Mouse (Mus musculus) midbrain, embryonic 12.5 days (tissue): ENCODE measurements around the gene Fras1. TPM values are rescaled to one million over a fixed set of nuclear protein-coding genes. Genes with fewer than 3 reads are reported as not detected.
A peak's percentile ranks its signal among the peaks of the same experiment; 100 is the strongest.

Source experiments
- ATAC-seq: fragments of 200-750 bp; cut with Nextera tagmentation; 2 replicates; pipeline ENCODE4 v1.8.0; 2017; ENCODE audit warnings: low read depth, moderate TSS enrichment, moderate library complexity; ENCODE audit not compliant: low FRiP score
- H3K27ac ChIP-seq: fragments of 300-500 bp; sonication (generic); replicated peaks from 2 replicates; pipeline ENCODE4 v1.5.1; 2016; ENCODE audit warnings: mild to moderate bottlenecking
- H3K27me3 ChIP-seq: fragments of 300-500 bp; sonication (generic); 2 replicates; pipeline ENCODE4 v1.6.1; 2016; ENCODE audit warnings: mild to moderate bottlenecking
- H3K36me3 ChIP-seq: fragments of 300-500 bp; sonication (generic); 2 replicates; pipeline ENCODE4 v1.6.1; 2016
- H3K4me1 ChIP-seq: fragments of 300-500 bp; sonication (generic); 2 replicates; pipeline ENCODE4 v1.6.1; 2016
- H3K4me2 ChIP-seq: fragments of 300-500 bp; sonication (generic); replicated peaks from 2 replicates; pipeline ENCODE4 v1.6.1; 2016; ENCODE audit warnings: mild to moderate bottlenecking, moderate library complexity
- H3K4me3 ChIP-seq: fragments of 300-500 bp; sonication (generic); 2 replicates; pipeline ENCODE4 v1.5.1; 2016; ENCODE audit warnings: mild to moderate bottlenecking
- H3K9ac ChIP-seq: fragments of 300-500 bp; sonication (generic); replicated peaks from 2 replicates; pipeline ENCODE4 v1.6.1; 2016; ENCODE audit warnings: mild to moderate bottlenecking, moderate library complexity
- H3K9me3 ChIP-seq: fragments of 300-500 bp; sonication (generic); 2 replicates; pipeline ENCODE4 v1.6.1; 2016; ENCODE audit warnings: mild to moderate bottlenecking
- WGBS: fragments of 180-500 bp; shearing (Covaris S2); methylation state at CpG from one replicate; pipeline ENCODE4 v1.1.7; 2016; 5-methylcytosine and 5-hydroxymethylcytosine counted together
- polyA plus RNA-seq: library from polyadenylated mRNA; unstranded; fragments of >200 nt; fragmentation: Nextera tagmentation; extraction: Ambion mirVana; gene quantifications from 2 replicates; pipeline ENCODE4 v1.2.1, GENCODE M21; 2016

The Fras1 gene
- polyA plus RNA-seq, 1 experiment from 2014 or later: 7.1 TPM

DNA sequence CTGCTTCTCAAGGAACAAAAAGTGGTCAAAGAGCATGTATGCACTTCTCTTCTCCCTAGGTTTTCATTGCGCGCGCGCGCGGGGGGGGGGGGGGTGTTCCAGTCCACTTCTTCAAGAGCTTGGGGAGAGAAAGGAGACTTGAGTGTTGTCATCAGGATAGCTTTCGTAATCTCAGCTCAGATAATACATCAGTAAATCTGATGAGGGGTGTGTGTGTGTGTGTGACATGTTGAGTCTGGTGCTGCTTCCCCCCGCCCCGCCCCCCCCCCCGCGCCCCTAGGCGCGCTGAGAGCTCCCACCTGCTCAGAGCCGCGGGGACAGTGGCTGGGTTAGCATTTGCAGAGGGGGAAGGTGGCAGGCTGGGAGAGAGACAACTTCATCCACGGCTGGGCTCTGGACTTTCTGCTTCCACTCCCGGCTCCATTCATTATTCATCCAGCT lies 1.7 kb downstream of the Fras1 start:
- no peaks in the 10 kb centered on the region for H3K9me3 ChIP-seq
- H3K4me3 ChIP-seq: peak overlapping the region; percentile 64
- peaks cover 30% of the 10 kb centered on the region for H3K27me3 ChIP-seq
- 2% methylated on average over 11 of the region's 17 CpGs for WGBS
- no peaks in the 10 kb centered on the region for H3K36me3 ChIP-seq
- ATAC-seq: peak; percentile 24
- peak overlapping the region; percentile 70 for H3K9ac ChIP-seq
- no peak overlapping the region for H3K27ac ChIP-seq
- peaks cover 13% of the 10 kb centered on the region for H3K4me1 ChIP-seq
- peak overlapping the region; percentile 95 for H3K4me2 ChIP-seq

DNA sequence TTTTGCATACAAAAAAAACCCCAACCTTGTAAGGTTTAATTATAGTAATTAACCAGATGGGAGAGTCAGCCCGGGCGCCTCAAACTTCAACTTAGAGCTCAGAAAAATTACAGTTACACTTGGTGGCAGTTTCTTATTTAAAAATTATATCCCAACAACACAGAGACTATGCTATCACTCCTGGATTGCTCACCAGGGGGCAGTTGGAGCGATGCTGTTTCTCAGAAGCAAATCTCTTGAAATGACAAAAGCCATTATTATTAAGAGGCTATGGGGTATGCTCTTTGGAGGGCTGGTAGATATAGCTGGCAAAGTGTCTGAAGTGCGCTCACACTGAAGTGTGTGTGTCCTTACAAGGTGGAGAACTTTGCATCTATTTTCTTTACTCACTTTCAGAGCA lies 2.5 kb downstream of the Fras1 start:
- Histone ChIP-seq H3K36me3 (no peaks in the 10 kb centered on the region), H3K4me2 (peak overlapping the region; percentile 95), H3K4me3 (no peak overlapping the region), H3K27ac (no peak overlapping the region), H3K9ac (no peak overlapping the region), H3K27me3 (peaks cover 26% of the 10 kb centered on the region), H3K9me3 (no peaks in the 10 kb centered on the region), H3K4me1 (peaks cover 13% of the 10 kb centered on the region)
- ATAC-seq: no peak
- 57% methylated on average over 4 of the region's 4 CpGs for WGBS

DNA sequence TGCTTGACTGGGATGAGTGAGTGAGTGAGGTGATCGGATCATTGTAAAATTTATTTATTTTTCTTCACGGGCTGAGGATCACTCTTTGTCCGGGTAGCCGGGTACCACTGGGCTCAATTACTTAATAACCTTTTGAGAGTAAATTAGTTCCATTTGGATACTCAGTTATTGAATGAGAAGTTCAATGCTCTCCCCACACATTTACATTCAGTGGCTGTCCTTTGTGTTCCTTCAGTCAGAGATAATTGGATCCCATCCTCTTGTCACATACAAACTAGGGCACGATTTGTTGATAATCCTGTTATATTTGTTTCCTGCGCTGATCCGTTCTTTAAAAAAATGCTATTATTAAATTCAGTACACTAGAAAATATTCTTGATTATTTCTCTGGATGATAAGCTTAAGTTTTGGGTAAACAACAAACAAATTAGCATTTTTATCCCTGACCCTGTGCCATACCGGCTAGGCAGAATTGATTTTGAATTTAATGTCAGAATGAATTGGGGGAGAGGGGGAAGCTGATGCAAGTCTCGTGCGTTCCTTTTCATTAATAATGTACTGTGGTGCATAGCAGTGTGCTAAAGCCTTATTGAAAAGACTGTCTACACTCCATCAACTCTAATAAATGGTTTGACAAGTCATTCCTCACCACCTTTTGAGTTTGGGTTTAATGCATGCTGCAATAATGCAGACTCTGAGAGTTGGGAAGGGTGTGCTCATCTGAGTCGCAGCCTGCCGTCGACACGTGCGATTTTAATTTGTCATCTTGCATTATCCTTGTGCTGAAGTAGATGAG lies 12.6 kb downstream of the Fras1 start:
- Histone ChIP-seq H3K36me3 (no peaks in the 10 kb centered on the region), H3K27ac (no peak overlapping the region), H3K27me3 (no peaks in the 10 kb centered on the region), H3K4me2 (no peak overlapping the region), H3K4me1 (peaks cover 11% of the 10 kb centered on the region; the same call in 1 of the 2 replicates), H3K4me3 (no peak overlapping the region), H3K9me3 (no peaks in the 10 kb centered on the region), H3K9ac (no peak overlapping the region)
- whole genome bisulfite sequencing: 40% methylated on average over 15 of the region's 15 CpGs
- ATAC-seq: peak; percentile 34; the same call in 1 of the 2 replicates

DNA sequence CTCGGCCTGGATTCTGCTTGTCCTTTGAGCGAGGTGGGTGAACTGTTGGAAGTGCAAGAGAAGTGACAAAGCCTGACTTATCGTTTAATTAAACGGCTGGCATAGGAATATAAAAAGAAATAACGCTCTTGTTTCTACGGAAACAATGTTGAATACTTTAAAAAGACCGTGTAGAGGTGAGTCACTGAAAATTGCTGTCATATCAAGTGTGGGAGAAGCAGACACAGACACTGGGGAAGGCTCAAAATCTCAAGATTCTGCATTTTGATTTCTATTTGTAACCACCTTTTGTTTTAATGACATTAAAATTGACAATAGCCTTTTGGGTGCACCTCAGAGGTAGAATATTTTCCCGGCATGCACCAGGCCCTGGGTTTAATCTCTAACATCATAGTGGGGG lies 14.6 kb downstream of the Fras1 start:
- ATAC-seq: no peak

DNA sequence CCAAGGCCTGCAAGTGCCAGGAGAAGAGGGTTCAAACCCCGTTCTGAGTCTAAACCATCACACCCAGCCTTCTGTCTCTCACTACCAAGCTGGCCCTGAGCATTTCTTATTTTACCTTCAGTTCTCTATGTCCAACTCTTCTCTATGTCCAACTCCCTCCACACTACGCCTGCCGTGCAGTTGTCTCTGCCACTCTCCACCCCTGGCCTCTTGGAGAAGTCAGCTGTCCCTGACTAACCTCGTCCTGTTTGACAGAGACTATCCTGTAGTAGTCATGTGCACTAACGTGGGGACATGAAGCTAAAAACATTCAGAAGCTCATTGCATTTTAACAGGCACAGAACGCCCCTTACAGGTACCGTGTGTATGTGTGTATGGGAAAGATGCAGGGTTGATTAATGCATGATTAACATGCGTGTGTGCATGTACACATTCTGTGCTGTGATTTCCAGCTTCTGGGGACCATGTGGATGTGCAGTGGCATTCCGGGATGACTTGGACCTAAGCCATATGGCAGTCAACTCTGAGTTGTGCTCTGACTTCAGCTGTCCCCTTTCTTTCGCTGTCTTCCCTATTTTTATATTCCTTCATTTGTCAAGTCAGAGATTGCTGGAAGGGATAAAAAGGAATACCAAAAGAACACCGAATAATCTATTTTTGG lies 16.3 kb downstream of the Fras1 start:
- H3K9me3 ChIP-seq: no peaks in the 10 kb centered on the region
- H3K36me3 ChIP-seq: no peaks in the 10 kb centered on the region
- H3K4me2 ChIP-seq: no peak overlapping the region
- no peak for ATAC-seq
- H3K27ac ChIP-seq: no peak overlapping the region
- no peaks in the 10 kb centered on the region for H3K27me3 ChIP-seq
- H3K4me3 ChIP-seq: no peak overlapping the region
- no peak overlapping the region for H3K9ac ChIP-seq
- peaks cover 11% of the 10 kb centered on the region; the same call in 1 of the 2 replicates for H3K4me1 ChIP-seq
- 93% methylated on average over 11 of the region's 11 CpGs for WGBS

More for the DNA sequence above, 14.6 kb downstream of the Fras1 start:
- no peaks in the 10 kb centered on the region for H3K36me3 ChIP-seq
- 92% methylated on average over 8 of the region's 8 CpGs for WGBS
- no peak overlapping the region for H3K4me2 ChIP-seq
- H3K9me3 ChIP-seq: no peaks in the 10 kb centered on the region
- no peak overlapping the region for H3K9ac ChIP-seq
- no peak overlapping the region for H3K27ac ChIP-seq
- H3K4me3 ChIP-seq: no peak overlapping the region
- H3K4me1 ChIP-seq: peaks cover 11% of the 10 kb centered on the region; the same call in 1 of the 2 replicates
- no peaks in the 10 kb centered on the region for H3K27me3 ChIP-seq

DNA sequence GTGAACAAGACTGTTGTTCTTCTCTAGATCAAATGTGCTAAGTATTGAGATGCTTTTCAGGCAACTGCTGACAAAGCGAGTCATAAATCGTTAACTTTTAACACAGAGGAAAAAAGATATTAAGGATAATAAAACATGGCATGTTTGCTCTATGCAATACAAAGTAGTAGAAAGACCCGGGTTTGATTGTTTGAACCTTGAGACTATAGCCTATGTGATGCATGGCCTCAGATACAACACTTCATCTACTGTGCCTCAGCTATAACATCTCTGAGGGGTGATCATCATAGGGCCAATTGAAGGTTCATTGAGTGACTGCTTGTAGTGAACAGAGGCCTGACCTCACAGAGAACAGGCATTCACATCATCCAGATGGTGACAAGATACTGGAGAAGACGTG lies 17.3 kb downstream of the Fras1 start:
- 92% methylated on average over 4 of the region's 4 CpGs for WGBS
- no peak overlapping the region for H3K4me3 ChIP-seq
- H3K36me3 ChIP-seq: no peaks in the 10 kb centered on the region
- H3K9me3 ChIP-seq: no peaks in the 10 kb centered on the region
- no peaks in the 10 kb centered on the region for H3K27me3 ChIP-seq
- no peak overlapping the region for H3K27ac ChIP-seq
- no peak for ATAC-seq
- no peak overlapping the region for H3K9ac ChIP-seq
- peaks cover 5% of the 10 kb centered on the region; the same call in 1 of the 2 replicates for H3K4me1 ChIP-seq
- H3K4me2 ChIP-seq: no peak overlapping the region

DNA sequence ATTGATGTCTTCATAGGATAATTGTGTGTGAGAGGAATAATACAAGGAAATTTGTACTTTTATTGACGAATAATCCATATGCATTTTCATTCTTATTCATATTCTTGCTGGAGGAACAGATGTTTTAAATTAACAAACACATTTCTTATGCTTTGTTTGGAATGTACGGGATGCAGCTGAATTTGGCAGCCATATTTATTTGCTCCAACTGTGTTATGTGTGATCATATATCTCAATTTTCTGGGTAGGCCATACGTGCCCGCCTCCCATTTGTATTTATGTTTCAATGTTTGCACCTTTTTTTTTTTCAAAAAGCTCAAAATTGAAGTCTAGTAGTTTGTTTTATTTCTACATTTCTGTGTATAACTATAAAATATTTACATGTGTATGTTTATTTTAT lies 21.2 kb downstream of the Fras1 start:
- ATAC-seq: no peak
- Histone ChIP-seq H3K27ac (no peak overlapping the region), H3K9me3 (no peaks in the 10 kb centered on the region), H3K4me2 (no peak overlapping the region), H3K36me3 (no peaks in the 10 kb centered on the region), H3K4me1 (no peaks in the 10 kb centered on the region), H3K9ac (no peak overlapping the region), H3K4me3 (no peak overlapping the region), H3K27me3 (no peaks in the 10 kb centered on the region)
- WGBS: 92% methylated on average over 4 of the region's 4 CpGs

DNA sequence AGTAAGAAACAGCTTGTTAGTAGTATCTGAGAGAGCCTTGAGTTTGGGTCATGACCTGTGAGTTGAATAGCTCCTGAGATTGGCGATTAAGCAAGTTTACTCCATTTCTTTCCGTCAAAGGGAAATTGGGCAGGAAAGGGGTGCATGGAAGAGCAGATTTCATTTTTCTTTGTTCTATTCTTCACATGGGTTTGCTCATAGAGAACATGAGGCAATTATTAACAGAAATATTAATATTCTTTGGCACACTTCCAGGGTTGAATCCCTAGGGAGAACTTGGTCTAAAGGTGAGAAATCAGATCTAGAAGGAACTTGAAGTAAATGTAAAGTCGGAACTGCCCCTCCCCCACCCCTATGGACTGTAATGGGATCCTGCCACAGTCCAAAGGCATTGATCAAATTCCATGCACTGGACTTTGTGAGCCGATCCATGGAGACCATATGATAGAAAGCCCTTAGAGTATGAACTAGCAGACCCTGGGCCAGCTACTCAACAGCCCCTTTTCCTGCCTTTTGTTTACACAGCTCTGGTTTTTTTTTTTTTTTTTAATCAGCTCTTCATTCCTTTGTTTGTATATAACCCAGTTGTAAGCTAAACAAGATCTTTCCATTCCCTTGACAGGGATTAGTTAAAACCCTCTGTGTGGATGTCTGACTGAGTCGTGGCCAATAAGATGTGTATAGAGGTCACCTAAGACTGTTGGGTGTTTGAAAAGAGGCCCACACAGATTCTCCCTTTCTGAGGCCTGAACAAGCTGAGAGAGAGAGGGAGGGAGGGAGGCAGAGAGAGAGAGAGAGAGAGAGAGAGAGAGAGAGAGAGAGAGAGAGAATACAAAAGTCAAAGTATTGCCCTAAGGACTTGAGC lies 22.3 kb downstream of the Fras1 start:
- H3K27ac ChIP-seq: no peak overlapping the region
- 31% methylated on average over 5 of the region's 5 CpGs for WGBS
- H3K4me2 ChIP-seq: no peak overlapping the region
- no peaks in the 10 kb centered on the region for H3K9me3 ChIP-seq
- H3K36me3 ChIP-seq: no peaks in the 10 kb centered on the region
- H3K9ac ChIP-seq: no peak overlapping the region
- H3K27me3 ChIP-seq: no peaks in the 10 kb centered on the region
- ATAC-seq: no peak
- H3K4me3 ChIP-seq: no peak overlapping the region
- H3K4me1 ChIP-seq: no peaks in the 10 kb centered on the region

DNA sequence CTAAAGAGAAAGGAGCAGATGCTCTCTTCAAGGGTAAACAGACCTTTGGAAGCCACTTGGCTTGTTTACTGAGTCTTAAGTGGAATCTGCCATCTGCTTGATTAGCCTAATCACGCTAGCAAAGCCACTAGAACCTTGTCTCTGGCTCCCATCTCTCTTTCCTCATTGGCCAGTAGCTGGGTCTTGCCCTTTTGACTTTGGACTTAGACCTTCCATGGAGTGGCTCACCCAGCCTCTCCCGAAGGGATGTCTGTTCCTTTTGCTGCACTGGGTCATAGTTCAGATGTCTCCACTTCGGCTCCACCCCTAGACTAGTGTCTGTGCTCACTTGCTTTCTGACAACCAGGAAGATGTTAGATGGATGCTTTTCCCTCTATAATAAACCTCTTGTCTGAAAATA lies 28.8 kb downstream of the Fras1 start:
- no peaks in the 10 kb centered on the region for H3K36me3 ChIP-seq
- H3K9me3 ChIP-seq: no peaks in the 10 kb centered on the region
- ATAC-seq: no peak
- no peak overlapping the region for H3K9ac ChIP-seq
- H3K4me2 ChIP-seq: no peak overlapping the region
- WGBS: 70% methylated on average over 3 of the region's 3 CpGs
- H3K27ac ChIP-seq: no peak overlapping the region
- no peaks in the 10 kb centered on the region for H3K27me3 ChIP-seq
- peaks cover 14% of the 10 kb centered on the region; the same call in 1 of the 2 replicates for H3K4me1 ChIP-seq
- H3K4me3 ChIP-seq: no peak overlapping the region

DNA sequence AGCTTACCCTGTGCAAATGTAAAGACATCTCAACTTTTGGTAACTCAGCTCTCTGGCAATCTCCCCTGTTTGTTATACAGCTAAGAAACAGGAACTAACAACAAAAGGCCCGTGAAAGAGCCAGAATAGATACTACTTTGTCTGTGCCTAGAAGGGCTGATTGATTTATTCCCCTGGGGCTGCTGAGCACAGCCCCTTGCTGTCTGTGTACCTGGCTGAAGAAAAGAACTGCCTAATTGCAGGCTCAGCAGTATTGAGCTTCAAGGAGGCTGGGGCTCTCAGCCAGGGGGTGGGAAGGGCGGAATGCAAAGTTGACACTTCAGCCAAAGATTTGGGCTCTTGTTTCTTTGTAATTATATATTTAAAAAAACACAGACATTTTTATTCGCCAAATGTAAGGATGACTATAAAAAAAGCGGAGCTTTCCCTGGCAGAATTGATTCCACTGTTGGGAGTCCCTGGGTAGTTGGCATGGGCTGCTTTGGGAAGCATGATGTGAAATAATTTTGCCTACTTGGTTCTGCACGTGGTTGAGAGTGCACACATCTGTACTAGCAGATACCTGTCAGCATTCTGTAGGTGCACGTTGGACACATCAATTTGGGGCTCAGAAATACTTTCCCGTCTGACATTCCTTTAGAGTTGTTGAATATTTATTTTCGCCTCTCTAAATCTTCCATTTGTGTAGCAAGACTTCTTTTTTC lies 31.5 kb downstream of the Fras1 start:
- no peak overlapping the region for H3K4me2 ChIP-seq
- no peak overlapping the region for H3K27ac ChIP-seq
- H3K4me1 ChIP-seq: peaks cover 14% of the 10 kb centered on the region; the same call in 1 of the 2 replicates
- H3K9me3 ChIP-seq: no peaks in the 10 kb centered on the region
- H3K36me3 ChIP-seq: no peaks in the 10 kb centered on the region
- no peak overlapping the region for H3K9ac ChIP-seq
- 0 out of 2 replicates have a peak, but pooled peaks have one; percentile 27 for ATAC-seq
- H3K4me3 ChIP-seq: no peak overlapping the region
- no peaks in the 10 kb centered on the region for H3K27me3 ChIP-seq
- 78% methylated on average over 8 of the region's 8 CpGs for WGBS

DNA sequence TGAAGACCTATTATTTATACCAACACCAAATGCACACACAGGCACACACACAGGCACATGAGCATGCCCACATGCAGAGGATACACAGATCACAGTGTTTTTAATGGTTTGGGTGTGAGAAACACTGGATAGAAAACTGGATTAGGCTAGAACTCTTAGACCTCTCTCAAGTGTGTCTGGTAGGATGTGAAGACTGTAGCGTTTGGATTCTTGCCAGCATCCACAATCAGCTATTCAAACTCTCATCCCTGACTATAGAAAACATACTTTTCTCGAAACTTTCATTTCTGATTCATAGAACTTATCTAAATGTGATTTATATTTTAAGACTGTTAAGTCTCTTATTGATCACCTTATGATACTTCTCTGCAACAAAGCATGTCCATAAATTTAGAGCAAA lies 34.5 kb downstream of the Fras1 start:
- Histone ChIP-seq H3K4me1 (peaks cover 14% of the 10 kb centered on the region; the same call in 1 of the 2 replicates), H3K9ac (no peak overlapping the region), H3K27me3 (no peaks in the 10 kb centered on the region), H3K9me3 (no peaks in the 10 kb centered on the region), H3K4me3 (no peak overlapping the region), H3K36me3 (no peaks in the 10 kb centered on the region), H3K27ac (no peak overlapping the region), H3K4me2 (no peak overlapping the region)
- WGBS: 85% methylated on average over 2 of the region's 2 CpGs
- ATAC-seq: no peak
